Mouse (Mus musculus) left cerebral cortex, adult 18-20 months (tissue): Measurements from ENCODE around the gene Mcur1. TPM values are rescaled to one million over a fixed set of nuclear protein-coding genes. Genes with fewer than 3 reads are reported as not detected.

Source experiments
- DNase-seq, 2 experiments: peaks; one replicate each; pipeline ENCODE4 v3.0.0; 2021 to 2022; ENCODE audit warnings: low spot score in 2 of 2, mixed read lengths in 1 of 2
- total RNA-seq, 2 experiments: library from RNA; stranded (reverse); gene quantifications; 2 replicates each; pipeline ENCODE4 v1.2.3; 2021

Mcur1 gene
- total RNA-seq, 2 experiments from 2014 or later: 17.1 to 17.9 TPM

DNA sequence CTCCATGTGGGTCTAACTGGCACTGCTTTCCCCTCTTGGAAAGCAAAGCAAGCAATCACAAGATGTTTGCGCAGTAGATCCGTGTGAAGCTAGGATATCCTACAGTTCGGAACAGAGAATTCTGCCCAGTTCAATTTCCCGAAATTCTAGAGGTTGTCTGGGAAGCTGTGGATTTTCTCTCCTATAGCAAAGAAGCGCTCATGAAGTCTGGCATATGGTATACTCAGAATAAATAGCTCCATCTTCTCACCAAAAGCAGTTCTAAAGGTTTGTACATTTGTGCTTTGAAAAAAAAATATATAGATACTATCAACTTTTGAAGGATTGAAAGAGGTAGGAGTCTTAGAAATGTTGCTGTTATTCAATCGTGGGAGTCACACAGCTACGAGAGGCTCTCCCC lies 64.3 kb downstream of the Mcur1 start:
- DNase-seq: peak in 1 of 2 experiments; percentile 13

- peak in 1 of 2 experiments; percentile 10 for DNase-seq
Observed at GRCm38 (mm10) chr13:43493725-43494124, 66.3 kb downstream of the Mcur1 start.

DNA sequence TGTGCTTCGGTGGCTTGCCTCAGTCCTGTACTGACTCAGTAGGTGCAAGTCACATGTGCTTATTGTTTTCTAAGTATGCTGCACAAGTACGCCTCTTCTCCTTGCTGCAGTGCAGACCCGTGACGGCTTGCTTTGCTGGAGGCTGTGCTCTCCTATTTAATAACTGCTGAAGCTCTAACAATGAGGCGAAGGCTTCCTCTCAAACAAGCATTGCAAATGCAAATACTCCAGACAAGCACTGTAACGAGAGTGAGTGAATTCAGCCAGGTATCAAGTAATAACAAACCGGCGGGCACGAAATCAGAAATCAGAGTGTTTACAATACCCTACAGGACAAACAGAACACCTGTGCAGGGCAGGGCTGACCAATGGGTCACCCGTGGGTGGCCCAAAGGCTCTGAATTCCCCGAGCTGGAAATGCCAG lies 66.9 kb downstream of the Mcur1 start:
- peak; percentile 30 to 39 for DNase-seq

Other genes starting within 250 kb of the Mcur1 start
- gene Sirt5, start 194.7 kb downstream of the Mcur1 start, total RNA-seq: 10 to 100 TPM; 20.9 to 21.2 TPM
- gene Nol7, start 161.8 kb downstream of the Mcur1 start, total RNA-seq: 10 to 100 TPM; 69.7 to 71.0 TPM
- 100 to 1,000 TPM; 102 to 105 TPM for gene Ranbp9, start 78.9 kb downstream of the Mcur1 start, total RNA-seq
- 1 to 10 TPM; 8.1 to 9.9 TPM for gene Rnf182, start 55.5 kb upstream of the Mcur1 start, total RNA-seq
- 10 to 100 TPM in 1 of 2 experiments, 1 to 10 TPM in 1; 9.7 to 12.7 TPM for gene Cd83, start 224.6 kb upstream of the Mcur1 start, total RNA-seq